Mouse (Mus musculus): ENCODE measurements around the gene Olfr1375.
"Not testable (repeated sequence)": the region's sequence is repeated elsewhere in the genome, so short reads cannot be mapped to it uniquely, and the experiment has no call there.

- not testable (repeated sequence) for TF ChIP-seq CTCF (IDR thresholded peaks at IDR 0.05; ENCODE audit: insufficient read depth, low read length); POLR2A (IDR thresholded peaks at IDR 0.05; ENCODE audit: borderline replicate concordance, extremely low read depth, low read depth, low read length)
Measured at GRCm38 (mm10) chr11:51044776-51045175, 3.1 kb upstream of the Olfr1375 start.
